Mouse (Mus musculus): ENCODE measurements at regions not wholly inside any gene's neighbourhood (a gene's known extent, or its start where the extent isn't known, plus 50 kb on each side); places are given as distances from the start of the nearest gene placed in this dataset.

- DNase-seq, result no peak
Observed at GRCm38 (mm10) chr3:4973278-4973677, 777.3 kb upstream of the Gm8797 start.

- DNase-seq, result no peak
Observed at GRCm38 (mm10) chr3:4973764-4974163, 776.8 kb upstream of the Gm8797 start.

GRCm38 (mm10) chr3:4974659-4975058 lies 775.9 kb upstream of the Gm8797 start:
- no peak for DNase-seq

GRCm38 (mm10) chr3:4976344-4976743 lies 774.3 kb upstream of the Gm8797 start:
- no peak for DNase-seq

GRCm38 (mm10) chr3:5017742-5018141 lies 732.9 kb upstream of the Gm8797 start:
- no peak for DNase-seq
